Mouse (Mus musculus) heart, postnatal 0 days (tissue): ENCODE data around the gene C1ql1.

ENCODE experiments used
- CTCF ChIP-seq: IDR thresholded peaks from 2 replicates; pipeline ENCODE4 v1.5.1; 2016; ENCODE audit warnings: antibody characterized with exemption, control low read depth, low read depth
- EP300 ChIP-seq: IDR thresholded peaks from 2 replicates; pipeline ENCODE4 v1.6.1; 2016; ENCODE audit warnings: antibody characterized with exemption, low read depth

- TF ChIP-seq CTCF (no peak), EP300 (no peak)
Observed at GRCm38 (mm10) chr11:102930672-102931071, 15.8 kb downstream of the C1ql1 start.
